Mouse (Mus musculus): ENCODE data around the gene Cyp4f40. TPM values are rescaled to one million over a fixed set of nuclear protein-coding genes. Genes with fewer than 3 reads are reported as not detected.
"Not testable (repeated sequence)": the region's sequence is repeated elsewhere in the genome, so short reads cannot be mapped to it uniquely, and the experiment has no call there.

Cyp4f40 gene
- not detected in 2 replicates for polyA plus RNA-seq (2014; fragmentation: Nextera tagmentation; extraction: Ambion mirVana)

GRCm38 (mm10) chr17:32658712-32659111, at the start of gene Cyp4f40:
TSS of gene Cyp4f40 (plus strand) at chr17:32658900.
- ATAC-seq (replicated peaks; ENCODE audit: low FRiP score) = no peak
- no peak within 1 kb of the TSS for H3K27ac ChIP-seq (ENCODE audit: low read depth, low read length)
- no peaks in the 10 kb centered on the region for H3K36me3 ChIP-seq (ENCODE audit: control insufficient read depth, insufficient read depth, low read length)
- no peaks in the 10 kb centered on the region for H3K9me3 ChIP-seq (ENCODE audit: control insufficient read depth, low read length)
- 73% methylated on average over 2 of the region's 2 CpGs for WGBS
- no peak for DNase-seq (ENCODE audit: low spot score)
- H3K4me3 ChIP-seq (ENCODE audit: low read depth, low read length) = no peak within 1 kb of the TSS
- no peaks in the 10 kb centered on the region for H3K4me1 ChIP-seq (replicated peaks; ENCODE audit: control insufficient read depth, insufficient read depth, low read length)
- H3K27me3 ChIP-seq (ENCODE audit: control insufficient read depth, insufficient read depth, low read length) = no peaks in the 10 kb centered on the region
- H3K9ac ChIP-seq (ENCODE audit: low read length) = no peak within 1 kb of the TSS
- no peak within 1 kb of the TSS for H3K4me2 ChIP-seq (ENCODE audit: low read depth, low read length, severe bottlenecking)

GRCm38 (mm10) chr17:32610231-32610630, 48.5 kb upstream of the Cyp4f40 start:
- WGBS = 82% methylated on average over 3 of the region's 3 CpGs
- not testable (repeated sequence) for H3K4me2 ChIP-seq (ENCODE audit: low read depth, low read length, severe bottlenecking); H3K36me3 ChIP-seq (ENCODE audit: control insufficient read depth, insufficient read depth, low read length); H3K4me3 ChIP-seq (ENCODE audit: low read depth, low read length); H3K9ac ChIP-seq (ENCODE audit: low read length); H3K27me3 ChIP-seq (ENCODE audit: control insufficient read depth, insufficient read depth, low read length); H3K9me3 ChIP-seq (ENCODE audit: control insufficient read depth, low read length); ATAC-seq (replicated peaks; ENCODE audit: low FRiP score); DNase-seq (ENCODE audit: low spot score); H3K4me1 ChIP-seq (replicated peaks; ENCODE audit: control insufficient read depth, insufficient read depth, low read length); H3K27ac ChIP-seq (ENCODE audit: low read depth, low read length)

GRCm38 (mm10) chr17:32610896-32611295, 47.8 kb upstream of the Cyp4f40 start:
- 88% methylated on average over 3 of the region's 3 CpGs for WGBS

GRCm38 (mm10) chr17:32612417-32612816, 46.3 kb upstream of the Cyp4f40 start:
- no peak for ATAC-seq (replicated peaks; ENCODE audit: low FRiP score)
- Histone ChIP-seq H3K27me3 (ENCODE audit: control insufficient read depth, insufficient read depth, low read length) (no peaks in the 10 kb centered on the region), H3K4me3 (ENCODE audit: low read depth, low read length) (no peak overlapping the region), H3K4me2 (ENCODE audit: low read depth, low read length, severe bottlenecking) (no peak overlapping the region), H3K27ac (ENCODE audit: low read depth, low read length) (no peak overlapping the region), H3K9ac (ENCODE audit: low read length) (no peak overlapping the region), H3K4me1 (replicated peaks; ENCODE audit: control insufficient read depth, insufficient read depth, low read length) (no peaks in the 10 kb centered on the region), H3K9me3 (ENCODE audit: control insufficient read depth, low read length) (no peaks in the 10 kb centered on the region; the same call in 1 of the 2 replicates), H3K36me3 (ENCODE audit: control insufficient read depth, insufficient read depth, low read length) (no peaks in the 10 kb centered on the region)
- DNase-seq (ENCODE audit: low spot score) = no peak
- WGBS = 76% methylated on average over 3 of the region's 3 CpGs

More at GRCm38 (mm10) chr17:32610896-32611295, 47.8 kb upstream of the Cyp4f40 start:
- Histone ChIP-seq H3K9me3 (ENCODE audit: control insufficient read depth, low read length) (no peaks in the 10 kb centered on the region), H3K4me2 (ENCODE audit: low read depth, low read length, severe bottlenecking) (no peak overlapping the region), H3K4me1 (replicated peaks; ENCODE audit: control insufficient read depth, insufficient read depth, low read length) (no peaks in the 10 kb centered on the region), H3K4me3 (ENCODE audit: low read depth, low read length) (no peak overlapping the region), H3K27ac (ENCODE audit: low read depth, low read length) (no peak overlapping the region), H3K36me3 (ENCODE audit: control insufficient read depth, insufficient read depth, low read length) (no peaks in the 10 kb centered on the region), H3K27me3 (ENCODE audit: control insufficient read depth, insufficient read depth, low read length) (no peaks in the 10 kb centered on the region), H3K9ac (ENCODE audit: low read length) (no peak overlapping the region)
- ATAC-seq (replicated peaks; ENCODE audit: low FRiP score) (no peak), DNase-seq (ENCODE audit: low spot score) (no peak)

- H3K27me3 ChIP-seq (ENCODE audit: control insufficient read depth, insufficient read depth, low read length) = no peaks in the 10 kb centered on the region
- H3K4me2 ChIP-seq (ENCODE audit: low read depth, low read length, severe bottlenecking) = no peak overlapping the region
- no peak overlapping the region for H3K4me3 ChIP-seq (ENCODE audit: low read depth, low read length)
- no peak for DNase-seq (ENCODE audit: low spot score)
- no peaks in the 10 kb centered on the region for H3K4me1 ChIP-seq (replicated peaks; ENCODE audit: control insufficient read depth, insufficient read depth, low read length)
- no peaks in the 10 kb centered on the region for H3K36me3 ChIP-seq (ENCODE audit: control insufficient read depth, insufficient read depth, low read length)
- ATAC-seq (replicated peaks; ENCODE audit: low FRiP score) = no peak
- no peaks in the 10 kb centered on the region; the same call in 1 of the 2 replicates for H3K9me3 ChIP-seq (ENCODE audit: control insufficient read depth, low read length)
- 79% methylated on average over 1 of the region's 1 CpGs for WGBS
- H3K9ac ChIP-seq (ENCODE audit: low read length) = no peak overlapping the region
- H3K27ac ChIP-seq (ENCODE audit: low read depth, low read length) = no peak overlapping the region
Observed at GRCm38 (mm10) chr17:32617252-32617651, 41.4 kb upstream of the Cyp4f40 start.

- not testable (repeated sequence) for H3K4me1 ChIP-seq (replicated peaks; ENCODE audit: control insufficient read depth, insufficient read depth, low read length); H3K27ac ChIP-seq (ENCODE audit: low read depth, low read length); H3K9ac ChIP-seq (ENCODE audit: low read length); ATAC-seq (replicated peaks; ENCODE audit: low FRiP score); H3K27me3 ChIP-seq (ENCODE audit: control insufficient read depth, insufficient read depth, low read length); DNase-seq (ENCODE audit: low spot score); H3K9me3 ChIP-seq (ENCODE audit: control insufficient read depth, low read length); H3K4me2 ChIP-seq (ENCODE audit: low read depth, low read length, severe bottlenecking); H3K4me3 ChIP-seq (ENCODE audit: low read depth, low read length); H3K36me3 ChIP-seq (ENCODE audit: control insufficient read depth, insufficient read depth, low read length)
- 84% methylated on average over 4 of the region's 4 CpGs for WGBS
Observed at GRCm38 (mm10) chr17:32621018-32621417, 37.7 kb upstream of the Cyp4f40 start, which contains the start of gene Cyp4f37. TSS of gene Cyp4f37 (plus strand) at chr17:32621309.

- H3K36me3 ChIP-seq (ENCODE audit: control insufficient read depth, insufficient read depth, low read length); H3K27ac ChIP-seq (ENCODE audit: low read depth, low read length); H3K9me3 ChIP-seq (ENCODE audit: control insufficient read depth, low read length); H3K27me3 ChIP-seq (ENCODE audit: control insufficient read depth, insufficient read depth, low read length); H3K9ac ChIP-seq (ENCODE audit: low read length); H3K4me1 ChIP-seq (replicated peaks; ENCODE audit: control insufficient read depth, insufficient read depth, low read length); H3K4me2 ChIP-seq (ENCODE audit: low read depth, low read length, severe bottlenecking); ATAC-seq (replicated peaks; ENCODE audit: low FRiP score); DNase-seq (ENCODE audit: low spot score); H3K4me3 ChIP-seq (ENCODE audit: low read depth, low read length): not testable (repeated sequence)
- 83% methylated on average over 7 of the region's 7 CpGs for WGBS
Observed at GRCm38 (mm10) chr17:32629726-32630125, 29.0 kb upstream of the Cyp4f40 start.

- 80% methylated on average over 3 of the region's 3 CpGs for WGBS
- Histone ChIP-seq H3K4me3 (ENCODE audit: low read depth, low read length) (no peak overlapping the region), H3K27ac (ENCODE audit: low read depth, low read length) (no peak overlapping the region), H3K4me2 (ENCODE audit: low read depth, low read length, severe bottlenecking) (no peak overlapping the region), H3K4me1 (replicated peaks; ENCODE audit: control insufficient read depth, insufficient read depth, low read length) (no peaks in the 10 kb centered on the region; the same call in 1 of the 2 replicates), H3K9me3 (ENCODE audit: control insufficient read depth, low read length) (no peaks in the 10 kb centered on the region), H3K9ac (ENCODE audit: low read length) (no peak overlapping the region), H3K27me3 (ENCODE audit: control insufficient read depth, insufficient read depth, low read length) (no peaks in the 10 kb centered on the region), H3K36me3 (ENCODE audit: control insufficient read depth, insufficient read depth, low read length) (no peaks in the 10 kb centered on the region)
- no peak for ATAC-seq (replicated peaks; ENCODE audit: low FRiP score)
- no peak for DNase-seq (ENCODE audit: low spot score)
Observed at GRCm38 (mm10) chr17:32631936-32632335, 26.8 kb upstream of the Cyp4f40 start.

GRCm38 (mm10) chr17:32634242-32634971, 24.3 kb upstream of the Cyp4f40 start:
- not testable (repeated sequence) for H3K9me3 ChIP-seq (ENCODE audit: control insufficient read depth, low read length); H3K27me3 ChIP-seq (ENCODE audit: control insufficient read depth, insufficient read depth, low read length); DNase-seq (ENCODE audit: low spot score); H3K36me3 ChIP-seq (ENCODE audit: control insufficient read depth, insufficient read depth, low read length); H3K27ac ChIP-seq (ENCODE audit: low read depth, low read length); H3K4me1 ChIP-seq (replicated peaks; ENCODE audit: control insufficient read depth, insufficient read depth, low read length)
- H3K4me2 ChIP-seq (ENCODE audit: low read depth, low read length, severe bottlenecking) = peak overlapping the region; percentile 56
- peak overlapping the region; percentile 33 for H3K4me3 ChIP-seq (ENCODE audit: low read depth, low read length)
- H3K9ac ChIP-seq (ENCODE audit: low read length) = peak overlapping the region; percentile 54
- 86% methylated on average over 9 of the region's 9 CpGs for WGBS
- ATAC-seq (replicated peaks; ENCODE audit: low FRiP score) = peak; percentile 15; the same call in 1 of the 2 replicates
